Mouse (Mus musculus) left cerebral cortex, adult 18-20 months (tissue): Measurements from ENCODE around the gene Gm49358. TPM values are rescaled to one million over a fixed set of nuclear protein-coding genes. Genes with fewer than 3 reads are reported as not detected.

ENCODE experiments used
- DNase-seq, 2 experiments: peaks; one replicate each; pipeline ENCODE4 v3.0.0; 2021 to 2022; ENCODE audit warnings: low spot score in 2 of 2, mixed read lengths in 1 of 2
- total RNA-seq, 2 experiments: library from RNA; stranded (reverse); gene quantifications; 2 replicates each; pipeline ENCODE4 v1.2.3; 2021

Gm49358 gene
- total RNA-seq, 2 experiments from 2014 or later: 19.5 to 20.8 TPM

- no peak for DNase-seq
These were observed 14.0 kb downstream of the Gm49358 start for GRCm38 (mm10) chr10:86777614-86778319.

GRCm38 (mm10) chr10:86778398-86779116 lies 14.8 kb downstream of the Gm49358 start, which contains the start of gene Nt5dc3:
Gene Nt5dc3 (plus strand): TSS chr10:86779005.
- DNase-seq: peak; percentile 91 to 93

GRCm38 (mm10) chr10:86779117-86779755 lies 15.5 kb downstream of the Gm49358 start:
- peak in 1 of 2 experiments; percentile 19 for DNase-seq

- no peak for DNase-seq
These were observed 16.2 kb downstream of the Gm49358 start for GRCm38 (mm10) chr10:86779816-86780500.

- DNase-seq: no peak
These were observed 17.9 kb downstream of the Gm49358 start for GRCm38 (mm10) chr10:86781641-86782040.

- DNase-seq: no peak
These were observed 18.9 kb downstream of the Gm49358 start for GRCm38 (mm10) chr10:86782656-86783055.

- DNase-seq: no peak
These were observed 19.8 kb downstream of the Gm49358 start for GRCm38 (mm10) chr10:86783561-86783960.

GRCm38 (mm10) chr10:86784126-86784675 lies 20.4 kb downstream of the Gm49358 start:
- no peak for DNase-seq

GRCm38 (mm10) chr10:86785396-86785795 lies 21.6 kb downstream of the Gm49358 start:
- DNase-seq: no peak

- no peak for DNase-seq
These were observed 22.3 kb downstream of the Gm49358 start for GRCm38 (mm10) chr10:86786083-86786482.

- no peak for DNase-seq
These were observed 24.4 kb downstream of the Gm49358 start for GRCm38 (mm10) chr10:86788193-86788592.

GRCm38 (mm10) chr10:86789146-86789672 lies 25.4 kb downstream of the Gm49358 start:
- no peak for DNase-seq

- DNase-seq: no peak
These were observed 27.9 kb downstream of the Gm49358 start for GRCm38 (mm10) chr10:86791507-86792184.

- no peak for DNase-seq
These were observed 29.8 kb downstream of the Gm49358 start for GRCm38 (mm10) chr10:86793509-86793951.

- DNase-seq: no peak
These were observed 30.4 kb downstream of the Gm49358 start for GRCm38 (mm10) chr10:86794196-86794595.

- peak; percentile 18 to 29 for DNase-seq
These were observed 31.2 kb downstream of the Gm49358 start for GRCm38 (mm10) chr10:86794794-86795535.

GRCm38 (mm10) chr10:86796073-86796741 lies 32.4 kb downstream of the Gm49358 start:
- no peak for DNase-seq

GRCm38 (mm10) chr10:86807362-86807761 lies 43.6 kb downstream of the Gm49358 start:
- DNase-seq: no peak
